Mouse (Mus musculus): Measurements from ENCODE around the gene Gm10392. TPM values are rescaled to one million over a fixed set of nuclear protein-coding genes. Genes with fewer than 3 reads are reported as not detected.
A peak's percentile ranks its signal among the peaks of the same experiment; 100 is the strongest.

Gene Gm10392
- total RNA-seq, 2 experiments from 2014 or later, result not detected

GRCm38 (mm10) chr11:77493512-77494343, 25.3 kb downstream of the Gm10392 start, which contains the start of gene Git1:
TSS of gene Git1 (plus strand) at chr11:77493562.
- no peak for DNase-seq (ENCODE audit: low spot score)
- intact Hi-C loops (cut with DNase I), result no loop called here

- DNase-seq (ENCODE audit: low spot score), result peak; percentile 92
- intact Hi-C loops (cut with DNase I), result no loop called here
Measured at GRCm38 (mm10) chr11:77492911-77493332, 26.1 kb downstream of the Gm10392 start.

- DNase-seq (ENCODE audit: low spot score), result no peak
- intact Hi-C loops (cut with DNase I), result no loop called here
Measured at GRCm38 (mm10) chr11:77492311-77492871, 26.6 kb downstream of the Gm10392 start.

GRCm38 (mm10) chr11:77491502-77492291, 27.3 kb downstream of the Gm10392 start:
- peak; percentile 71 for DNase-seq (ENCODE audit: low spot score)
- intact Hi-C loops (cut with DNase I), result loop anchor here (1.0 kb wide), 1 partner anchor 10 kb away; no protein-coding TSS in a partner anchor

GRCm38 (mm10) chr11:77491123-77491501, 27.9 kb downstream of the Gm10392 start:
- peak; percentile 79 for DNase-seq (ENCODE audit: low spot score)
- intact Hi-C loops (cut with DNase I), result loop anchor here (1.0 kb wide), 1 partner anchor 10 kb away; no protein-coding TSS in a partner anchor

GRCm38 (mm10) chr11:77490451-77490850, 28.5 kb downstream of the Gm10392 start:
- intact Hi-C loops (cut with DNase I), result no loop called here

GRCm38 (mm10) chr11:77489591-77490235, 29.3 kb downstream of the Gm10392 start, which contains the start of gene Ankrd13b:
TSS of gene Ankrd13b (minus strand) at chr11:77489678.
- intact Hi-C loops (cut with DNase I), result loop anchor here (2.0 kb wide), 1 partner anchor 23 kb away; no protein-coding TSS in a partner anchor
- peak; percentile 49 for DNase-seq (ENCODE audit: low spot score)

More at GRCm38 (mm10) chr11:77490451-77490850, 28.5 kb downstream of the Gm10392 start:
- DNase-seq (ENCODE audit: low spot score), result no peak

GRCm38 (mm10) chr11:77488771-77489581, 30.0 kb downstream of the Gm10392 start:
- DNase-seq (ENCODE audit: low spot score), result no peak
- intact Hi-C loops (cut with DNase I), result loop anchor here (2.0 kb wide), 1 partner anchor 22 kb away; no protein-coding TSS in a partner anchor

GRCm38 (mm10) chr11:77486798-77487197, 32.2 kb downstream of the Gm10392 start:
- intact Hi-C loops (cut with DNase I), result no loop called here
- DNase-seq (ENCODE audit: low spot score), result no peak

- intact Hi-C loops (cut with DNase I), result no loop called here
- DNase-seq (ENCODE audit: low spot score), result no peak
Measured at GRCm38 (mm10) chr11:77485229-77485628, 33.8 kb downstream of the Gm10392 start.

GRCm38 (mm10) chr11:77483510-77484255, 35.3 kb downstream of the Gm10392 start:
- intact Hi-C loops (cut with DNase I), result no loop called here
- no peak for DNase-seq (ENCODE audit: low spot score)

- intact Hi-C loops (cut with DNase I), result no loop called here
- no peak for DNase-seq (ENCODE audit: low spot score)
Measured at GRCm38 (mm10) chr11:77483043-77483442, 36.0 kb downstream of the Gm10392 start.

- no peak for DNase-seq (ENCODE audit: low spot score)
- intact Hi-C loops (cut with DNase I), result no loop called here
Measured at GRCm38 (mm10) chr11:77476895-77477294, 42.1 kb downstream of the Gm10392 start.

- intact Hi-C loops (cut with DNase I), result no loop called here
- DNase-seq (ENCODE audit: low spot score), result no peak
Measured at GRCm38 (mm10) chr11:77476216-77476615, 42.8 kb downstream of the Gm10392 start.

GRCm38 (mm10) chr11:77472775-77473174, 46.2 kb downstream of the Gm10392 start:
- no peak for DNase-seq (ENCODE audit: low spot score)
- intact Hi-C loops (cut with DNase I), result no loop called here

GRCm38 (mm10) chr11:77471407-77471806, 47.6 kb downstream of the Gm10392 start:
- intact Hi-C loops (cut with DNase I), result no loop called here
- DNase-seq (ENCODE audit: low spot score), result no peak

GRCm38 (mm10) chr11:77468397-77468796, 50.6 kb downstream of the Gm10392 start:
- DNase-seq (ENCODE audit: low spot score), result no peak
- intact Hi-C loops (cut with DNase I), result loop anchor here (1.0 to 5.0 kb wide), 2 partner anchors 150 to 366 kb away; no protein-coding TSS in a partner anchor

- intact Hi-C loops (cut with DNase I), result loop anchor here (1.0 to 5.0 kb wide), 3 partner anchors 21 to 365 kb away; partner anchors contain the start of gene Ankrd13b
- peak; percentile 62 for DNase-seq (ENCODE audit: low spot score)
Measured at GRCm38 (mm10) chr11:77467784-77468183, 51.2 kb downstream of the Gm10392 start.

All from heart, postnatal 25 days (tissue).